Mouse (Mus musculus) erythroblast, embryonic 14.5 days (primary cell): Measurements from ENCODE around the gene Lgr5.

Experiments used
- GATA1 ChIP-seq: IDR thresholded peaks from 2 replicates; pipeline ENCODE4 v1.6.1; 2012; ENCODE audit warnings: low read length, inconsistent platforms, mixed read lengths
- TAL1 ChIP-seq: IDR thresholded peaks from 3 replicates; pipeline ENCODE4 v1.6.1; 2012; ENCODE audit warnings: low read length, inconsistent platforms, mixed read lengths

DNA sequence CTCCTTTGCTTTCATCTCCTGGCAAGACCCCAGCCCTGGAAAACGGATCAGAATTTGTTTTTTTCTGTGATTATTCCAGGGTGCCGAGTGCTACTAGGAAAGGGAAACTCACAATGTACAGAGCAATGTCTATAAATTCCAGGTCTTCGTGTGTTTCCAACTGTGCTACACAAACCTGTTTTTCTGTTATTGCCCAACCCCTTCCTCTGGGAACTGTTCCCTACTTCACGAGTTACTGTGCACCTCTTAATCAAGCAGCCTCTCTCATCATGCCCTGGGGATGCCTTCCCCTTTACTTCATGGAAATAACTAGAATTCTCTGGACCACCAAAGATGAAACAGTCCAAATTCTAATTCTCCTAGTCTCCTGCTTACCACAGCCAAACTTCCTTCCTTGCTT lies 58.7 kb downstream of the Lgr5 start:
- TF ChIP-seq GATA1: no peak
- no peak for TF ChIP-seq TAL1
